11 mouse cellular contexts compared by ENCODE assay signal in genomic region chr3:94948066-94948614, GRCm38 (mm10). TPM values are rescaled to one million over a fixed set of nuclear protein-coding genes. Genes with fewer than 3 reads are reported as not detected.
DNase-seq lines count a peak whose midpoint lies in the region; TF ChIP-seq lines count a peak whose summit lies in the region.
"Had no signal": no experiment of that assay in that cellular context is flagged by ENCODE, and none has a peak within 500 bp of the region (broad histone marks: within the 10 kb centered on the region; RNA-seq: fewer than 3 reads in every experiment).

No protein-coding gene starts in this region.

- no peak for TF ChIP-seq POLR2A in kidney, adult 2 months (IDR thresholded peaks at IDR 0.05; ENCODE audit: low read depth, low read length)
- no peak for TF ChIP-seq POLR2A in bone marrow, adult 2 months (IDR thresholded peaks at IDR 0.05; ENCODE audit: borderline replicate concordance, control insufficient read depth, low read depth, low read length)

- H3K27ac ChIP-seq in kidney, adult 2 months (ENCODE audit: insufficient read depth, low read depth, low read length): no peak overlapping the region
- H3K27ac ChIP-seq in bone marrow, adult 2 months (ENCODE audit: control insufficient read depth, insufficient read depth, low read depth, low read length, poor library complexity): no peak overlapping the region
- H3K27ac ChIP-seq: embryonic facial prominence, embryonic 15.5 days; heart, embryonic 13.5 days had no signal

- no peak overlapping the region for H3K4me3 ChIP-seq in kidney, adult 2 months (ENCODE audit: insufficient read depth, low read depth, low read length)
- H3K4me3 ChIP-seq in bone marrow, adult 2 months (replicated peaks; ENCODE audit: control insufficient read depth, low read depth, low read length): no peak overlapping the region
- H3K4me3 ChIP-seq: embryonic facial prominence, embryonic 15.5 days; heart, embryonic 13.5 days had no signal

- WGBS in kidney, adult 2 months: 61% methylated on average over 3 of the region's 3 CpGs
- 77% methylated on average over 3 of the region's 3 CpGs for WGBS in bone marrow, adult 2 months

- DNase-seq in kidney, adult 2 months: peak; percentile 54
- DNase-seq in kidney, postnatal 25 days: no peak
- peak; percentile 13 for DNase-seq in thymus, postnatal 4 days
- DNase-seq in thymus, postnatal 25 days: no peak
- DNase-seq in ovary, postnatal 10 days (ENCODE audit: low spot score): no peak
- DNase-seq in adrenal gland, postnatal 4 days (ENCODE audit: low spot score in 2 of 2): no peak
- DNase-seq: kidney, adult 18-20 months; right cerebral cortex, adult 18-20 months had no signal

- H3K27me3 ChIP-seq in kidney, adult 2 months (replicated peaks; ENCODE audit: control insufficient read depth, insufficient read depth, low read length): no peaks in the 10 kb centered on the region
- H3K27me3 ChIP-seq: embryonic facial prominence, embryonic 15.5 days; heart, embryonic 13.5 days had no signal

- H3K4me1 ChIP-seq in kidney, adult 2 months (ENCODE audit: control insufficient read depth, insufficient read depth, low read length): peaks cover 12% of the 10 kb centered on the region
- H3K4me1 ChIP-seq in bone marrow, adult 2 months (ENCODE audit: control insufficient read depth, insufficient read depth, low read length): peaks cover 3% of the 10 kb centered on the region

- TF ChIP-seq CTCF in kidney, adult 2 months (conservative IDR thresholded peaks at IDR 0.05; ENCODE audit: insufficient read depth, insufficient read length, low read depth, low read length): peak; percentile 15; the same call in 1 of the 2 replicates
- 0 out of 2 replicates have a peak, but pooled peaks have one; percentile 13 for TF ChIP-seq CTCF in bone marrow, adult 2 months (IDR thresholded peaks at IDR 0.05; ENCODE audit: control insufficient read depth, insufficient read depth, low read length)

- H3K36me3 ChIP-seq in kidney, adult 2 months (ENCODE audit: control insufficient read depth, insufficient read depth, low read length): no peaks in the 10 kb centered on the region
- H3K36me3 ChIP-seq: embryonic facial prominence, embryonic 15.5 days; heart, embryonic 13.5 days had no signal

RNA-seq across cellular contexts. Expression of gene Rfx5, which starts 5.7 kb away (rescaled TPM):
- 10.3 and 12.8 TPM in 2 replicates for polyA plus RNA-seq in kidney, adult 2 months (2012; rRNA removed)
- 4.5 and 22.2 TPM in 2 replicates for polyA plus RNA-seq in bone marrow, adult 2 months (2011; ENCODE audit: insufficient read depth, insufficient read length, low replicate concordance, missing spikeins)
- total RNA-seq in adrenal gland, postnatal 4 days (2021): 10 to 100 TPM; 35.8 to 37.6 TPM

RNA-seq across cellular contexts. Expression of gene Selenbp1, which starts 15.3 kb away (rescaled TPM):
- polyA plus RNA-seq in kidney, adult 2 months (2012; rRNA removed): 785 and 803 TPM in 2 replicates
- 30.8 and 35.6 TPM in 2 replicates for polyA plus RNA-seq in bone marrow, adult 2 months (2011; ENCODE audit: insufficient read depth, insufficient read length, low replicate concordance, missing spikeins)
- total RNA-seq in adrenal gland, postnatal 4 days (2021): 10 to 100 TPM; 50.8 to 55.9 TPM

RNA-seq across cellular contexts. Expression of gene Pi4kb, which starts 26.4 kb away (rescaled TPM):
- polyA plus RNA-seq in kidney, adult 2 months (2012; rRNA removed): 35.9 and 41.7 TPM in 2 replicates
- polyA plus RNA-seq in bone marrow, adult 2 months (2011; ENCODE audit: insufficient read depth, insufficient read length, low replicate concordance, missing spikeins): 43.1 and 63.2 TPM in 2 replicates
- total RNA-seq in adrenal gland, postnatal 4 days (2021): 10 to 100 TPM; 51.8 to 56.2 TPM

Comparison
In these comparisons a context has a peak if more than half of its experiments do, and no peak if none do; other contexts are left out.
1. DNase-seq: peak in kidney, adult 2 months (single experiment) and thymus, postnatal 4 days (single experiment); none in kidney, postnatal 25 days (0 of 2), thymus, postnatal 25 days (single experiment), ovary, postnatal 10 days (single experiment) and adrenal gland, postnatal 4 days (0 of 2).
2. RNA of gene Selenbp1, which starts 15.3 kb away (polyA plus RNA-seq): 785 to 803 TPM in kidney, adult 2 months; 30.8 to 35.6 TPM in bone marrow, adult 2 months; every median in the first group is over 10 times any median in the second.